Mouse (Mus musculus) megakaryocyte, embryonic 14.5 days (primary cell): ENCODE data around the gene Slc7a10.

Source experiments
- FLI1 ChIP-seq: IDR thresholded peaks from 2 replicates; pipeline ENCODE4 v1.6.1; 2012; ENCODE audit warnings: low read length, inconsistent platforms, mixed read lengths
- GATA1 ChIP-seq: IDR thresholded peaks from 3 replicates; pipeline ENCODE4 v1.6.1; 2012; ENCODE audit warnings: mixed read lengths, low read length, inconsistent platforms, borderline replicate concordance

DNA sequence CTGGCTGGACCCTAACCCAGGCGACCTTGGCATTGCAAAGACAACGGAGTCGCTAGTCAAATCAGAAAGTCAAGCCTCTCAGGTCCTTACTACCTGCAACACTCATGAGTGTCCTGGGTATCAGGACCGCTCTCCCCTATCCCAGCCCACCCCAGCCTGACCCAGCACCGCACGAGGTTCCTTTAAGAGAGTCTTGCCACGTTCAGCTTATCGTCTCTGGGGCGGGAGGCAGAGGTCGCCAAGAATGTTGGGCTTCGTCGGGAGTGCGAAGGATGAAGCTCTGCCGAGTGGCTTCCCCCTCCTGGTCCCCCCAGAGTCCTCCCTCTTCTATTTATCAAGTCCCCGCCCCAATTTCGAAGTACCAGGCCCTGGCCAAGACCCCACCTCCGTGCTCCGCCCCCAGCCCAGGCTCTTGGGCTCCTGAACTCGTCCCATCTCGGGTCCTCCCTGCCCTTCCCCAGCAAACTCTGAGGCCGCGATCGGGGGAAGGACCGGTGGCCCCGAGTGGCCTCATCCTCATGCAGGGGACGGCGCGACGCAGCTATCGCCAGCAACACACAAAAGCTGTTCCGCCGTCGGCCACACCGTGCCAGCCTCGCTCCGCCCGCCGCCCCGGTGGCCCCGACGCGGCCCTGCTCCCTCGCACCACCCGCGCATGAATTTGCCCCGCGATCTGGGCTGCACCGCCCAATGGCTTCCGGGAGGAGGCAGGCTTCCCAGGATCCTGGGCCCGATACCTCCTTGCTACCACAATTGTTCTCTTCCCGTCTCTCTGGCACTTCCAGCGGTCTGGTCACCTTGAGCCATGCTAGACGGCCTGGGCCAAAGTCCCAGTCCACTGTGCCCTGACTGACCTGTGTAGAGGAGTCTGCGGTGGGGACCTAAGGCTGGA, 1.1 kb upstream of the Slc7a10 start:
- TF ChIP-seq GATA1 (no peak), FLI1 (no peak)
